Mouse (Mus musculus): ENCODE results near the gene Gm5751. TPM values are rescaled to one million over a fixed set of nuclear protein-coding genes. Genes with fewer than 3 reads are reported as not detected.
"Not testable (repeated sequence)": the region's sequence is repeated elsewhere in the genome, so short reads cannot be mapped to it uniquely, and the experiment has no call there.

The Gm5751 gene
- polyA plus RNA-seq (2016; fragmentation: Nextera tagmentation; extraction: Ambion mirVana): not detected in 2 replicates

DNA sequence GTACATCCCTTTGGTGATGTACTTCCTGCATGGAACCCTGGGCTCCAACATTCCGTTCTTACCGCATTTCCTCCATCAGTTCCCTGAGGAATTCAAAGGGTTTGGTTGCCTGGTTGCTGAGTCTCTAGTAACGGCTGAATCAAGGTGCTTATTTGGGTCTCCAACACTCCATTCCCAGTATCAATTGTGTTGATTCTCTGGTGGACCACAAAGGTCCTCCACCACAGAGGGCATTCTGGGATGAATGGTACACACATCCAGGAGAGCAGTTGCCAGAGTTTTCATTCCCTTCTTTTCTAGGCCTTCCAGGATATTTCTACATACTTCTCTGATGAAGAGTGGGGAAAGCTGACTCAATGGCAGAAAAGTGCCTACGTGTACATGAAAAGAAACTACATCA lies at the start of gene Gm5751:
Gm5751 (plus strand) TSS at position 301 of the 400 bp plus-strand sequence.
- 88% methylated on average over 4 of the region's 4 CpGs for WGBS
- not testable (repeated sequence) for DNase-seq (ENCODE audit: low spot score); H3K27ac ChIP-seq; H3K4me3 ChIP-seq; H3K36me3 ChIP-seq; H3K4me1 ChIP-seq (replicated peaks); H3K27me3 ChIP-seq (ENCODE audit: insufficient read depth, poor library complexity, severe bottlenecking)
- H3K9me3 ChIP-seq: peaks cover 10% of the 10 kb centered on the region; the same call in 1 of the 2 replicates

DNA sequence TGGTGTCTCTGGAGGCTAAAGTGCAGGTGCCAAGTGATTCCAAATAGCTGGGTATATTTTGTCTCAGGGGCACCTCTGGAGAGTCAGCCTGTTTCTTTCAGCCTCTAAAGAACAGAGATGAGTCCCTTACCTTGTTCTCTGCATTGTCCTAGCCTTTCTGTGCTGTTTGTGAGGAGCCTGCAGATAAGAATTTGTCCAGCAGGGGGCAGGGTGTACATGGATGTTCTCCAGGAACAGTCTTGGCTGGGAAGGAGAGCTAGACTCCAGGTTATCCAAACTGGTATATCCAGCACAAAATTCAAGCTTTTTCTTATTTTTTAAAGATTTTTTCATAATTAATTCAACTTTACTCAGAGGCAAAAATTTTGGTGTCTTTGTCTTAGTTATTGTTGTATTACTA lies 42.0 kb upstream of the Gm5751 start:
- peak; percentile 20 for DNase-seq (ENCODE audit: low spot score)
- Histone ChIP-seq H3K4me3 (no peak overlapping the region), H3K4me1 (replicated peaks) (no peaks in the 10 kb centered on the region), H3K9me3 (no peaks in the 10 kb centered on the region), H3K27me3 (ENCODE audit: insufficient read depth, poor library complexity, severe bottlenecking) (no peaks in the 10 kb centered on the region), H3K36me3 (no peaks in the 10 kb centered on the region), H3K27ac (no peak overlapping the region)

DNA sequence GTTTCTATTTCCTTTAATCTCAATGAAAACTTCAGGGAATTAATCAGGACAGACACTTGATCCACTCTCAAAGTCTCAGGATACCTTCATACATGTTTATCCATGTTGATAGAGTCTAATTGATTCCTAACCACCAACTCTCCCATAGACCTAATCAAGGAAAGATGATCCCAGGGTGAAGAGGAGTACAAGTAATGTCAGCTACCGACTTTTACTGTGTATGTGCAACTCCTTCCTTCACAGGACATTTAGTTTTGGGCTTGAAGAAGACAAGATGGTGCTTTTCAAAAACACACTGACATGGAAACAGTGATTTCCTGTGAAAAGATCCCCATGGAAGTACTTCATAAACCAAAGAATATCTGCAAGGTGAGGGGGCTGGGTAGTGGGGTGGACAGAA lies 30.4 kb upstream of the Gm5751 start, which contains the start of gene Gm6592:
Gm6592 (plus strand) TSS at position 301 of the 400 bp plus-strand sequence.
- WGBS: 77% methylated on average over 1 of the region's 1 CpGs
- DNase-seq (ENCODE audit: low spot score): no peak
- peaks cover 8% of the 10 kb centered on the region for H3K9me3 ChIP-seq
- no peaks in the 10 kb centered on the region for H3K36me3 ChIP-seq
- H3K4me1 ChIP-seq (replicated peaks): no peaks in the 10 kb centered on the region
- no peak within 1 kb of the TSS for H3K27ac ChIP-seq
- no peaks in the 10 kb centered on the region for H3K27me3 ChIP-seq (ENCODE audit: insufficient read depth, poor library complexity, severe bottlenecking)
- no peak within 1 kb of the TSS for H3K4me3 ChIP-seq

DNA sequence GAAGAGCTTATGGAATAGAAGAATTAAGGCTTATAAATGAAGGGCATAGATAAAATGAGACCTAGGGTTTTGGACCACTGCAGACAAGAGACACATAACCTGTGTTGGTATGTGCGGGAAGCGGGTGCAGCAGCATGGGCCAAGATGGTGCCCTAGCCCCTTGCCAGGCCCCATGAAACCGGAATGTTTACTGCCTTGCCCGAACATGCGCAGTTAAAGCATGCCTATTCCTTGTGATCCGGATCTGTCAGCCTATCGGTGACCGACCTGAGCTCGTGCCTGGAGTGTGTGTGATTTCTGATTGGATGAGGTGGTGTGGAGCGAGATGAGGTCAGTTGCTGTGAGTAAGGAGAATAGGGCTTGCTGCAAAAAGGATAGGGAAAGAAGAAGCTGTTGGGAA lies 21.6 kb upstream of the Gm5751 start:
- Histone ChIP-seq H3K4me3 (no peak overlapping the region), H3K27ac (no peak overlapping the region), H3K4me1 (replicated peaks) (no peaks in the 10 kb centered on the region), H3K36me3 (no peaks in the 10 kb centered on the region), H3K27me3 (ENCODE audit: insufficient read depth, poor library complexity, severe bottlenecking) (no peaks in the 10 kb centered on the region), H3K9me3 (peaks cover 3% of the 10 kb centered on the region; the same call in 1 of the 2 replicates)
- WGBS: 91% methylated on average over 10 of the region's 10 CpGs
- DNase-seq (ENCODE audit: low spot score): no peak

DNA sequence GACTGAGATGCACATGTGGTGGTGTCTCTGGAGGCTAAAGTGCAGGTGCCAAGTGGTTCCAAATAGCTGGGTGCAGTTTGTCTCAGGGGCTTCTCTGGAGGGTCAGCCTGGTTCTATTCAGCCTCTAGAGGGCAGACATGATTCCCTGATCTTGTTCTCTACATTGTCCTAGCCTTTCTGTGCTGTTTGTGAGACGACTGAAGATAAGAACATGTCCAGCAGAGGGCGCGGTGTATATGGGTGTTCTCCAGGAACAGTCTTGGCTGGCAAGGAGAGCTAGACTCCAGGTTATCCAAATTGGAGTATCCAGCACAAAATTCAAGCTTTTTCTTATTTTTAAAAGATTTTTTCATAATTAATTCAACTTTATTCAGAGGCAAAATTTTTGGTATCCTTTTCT lies 9.7 kb upstream of the Gm5751 start:
- DNase-seq (ENCODE audit: low spot score): peak; percentile 43
- not testable (repeated sequence) for H3K4me3 ChIP-seq; H3K4me1 ChIP-seq (replicated peaks); H3K27ac ChIP-seq; H3K9me3 ChIP-seq; H3K36me3 ChIP-seq; H3K27me3 ChIP-seq (ENCODE audit: insufficient read depth, poor library complexity, severe bottlenecking)
- WGBS: 8% methylated on average over 3 of the region's 3 CpGs

DNA sequence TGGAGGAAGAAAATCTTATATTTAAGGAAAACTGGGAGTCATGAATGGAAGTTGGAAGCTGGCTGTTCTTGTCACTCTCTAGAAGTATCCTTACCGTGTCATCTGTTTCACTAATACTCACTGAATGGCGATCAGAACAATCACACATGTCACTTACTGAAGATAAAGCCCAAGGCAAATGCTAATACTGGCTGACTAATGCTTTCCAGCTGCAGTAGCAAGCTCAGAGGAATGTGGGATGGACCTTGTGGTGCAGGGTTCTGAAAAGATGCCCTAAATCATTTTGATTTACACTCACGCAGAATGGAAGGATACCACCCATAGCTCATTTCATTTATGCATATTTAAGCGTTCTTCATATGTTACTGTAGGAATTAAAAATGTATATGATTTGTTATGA lies 10.3 kb downstream of the Gm5751 start:
- H3K27me3 ChIP-seq (ENCODE audit: insufficient read depth, poor library complexity, severe bottlenecking): no peaks in the 10 kb centered on the region
- H3K9me3 ChIP-seq: no peaks in the 10 kb centered on the region
- H3K4me3 ChIP-seq: no peak overlapping the region
- 74% methylated on average over 4 of the region's 4 CpGs for WGBS
- no peak for DNase-seq (ENCODE audit: low spot score)
- H3K27ac ChIP-seq: no peak overlapping the region
- no peaks in the 10 kb centered on the region for H3K36me3 ChIP-seq
- no peaks in the 10 kb centered on the region for H3K4me1 ChIP-seq (replicated peaks)

DNA sequence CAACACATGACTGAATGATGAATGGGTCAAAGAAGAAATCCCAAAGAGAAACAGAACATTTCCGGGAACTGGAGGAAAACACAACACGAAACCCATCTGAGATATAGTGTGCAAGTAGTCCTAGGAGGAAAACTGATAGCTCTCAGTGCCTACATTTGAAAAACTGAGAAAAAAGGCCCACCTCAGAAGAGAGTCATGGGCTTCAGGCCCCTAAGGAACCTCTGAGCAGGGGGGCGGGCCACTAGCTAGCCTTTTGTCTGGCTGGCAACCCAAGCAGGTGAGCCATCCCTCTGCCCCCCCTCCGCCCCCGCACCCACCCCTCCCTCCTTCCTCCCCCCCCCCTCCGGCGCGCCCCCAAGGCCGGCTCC lies 17.9 kb downstream of the Gm5751 start:
- peaks cover 13% of the 10 kb centered on the region for H3K9me3 ChIP-seq
- H3K36me3 ChIP-seq: no peaks in the 10 kb centered on the region
- H3K27ac ChIP-seq: peak overlapping the region; percentile 89
- H3K4me3 ChIP-seq: peak overlapping the region; percentile 59
- no peaks in the 10 kb centered on the region for H3K27me3 ChIP-seq (ENCODE audit: insufficient read depth, poor library complexity, severe bottlenecking)
- 31% methylated on average over 4 of the region's 9 CpGs for WGBS
- no peaks in the 10 kb centered on the region for H3K4me1 ChIP-seq (replicated peaks)
- DNase-seq (ENCODE audit: low spot score): no peak

DNA sequence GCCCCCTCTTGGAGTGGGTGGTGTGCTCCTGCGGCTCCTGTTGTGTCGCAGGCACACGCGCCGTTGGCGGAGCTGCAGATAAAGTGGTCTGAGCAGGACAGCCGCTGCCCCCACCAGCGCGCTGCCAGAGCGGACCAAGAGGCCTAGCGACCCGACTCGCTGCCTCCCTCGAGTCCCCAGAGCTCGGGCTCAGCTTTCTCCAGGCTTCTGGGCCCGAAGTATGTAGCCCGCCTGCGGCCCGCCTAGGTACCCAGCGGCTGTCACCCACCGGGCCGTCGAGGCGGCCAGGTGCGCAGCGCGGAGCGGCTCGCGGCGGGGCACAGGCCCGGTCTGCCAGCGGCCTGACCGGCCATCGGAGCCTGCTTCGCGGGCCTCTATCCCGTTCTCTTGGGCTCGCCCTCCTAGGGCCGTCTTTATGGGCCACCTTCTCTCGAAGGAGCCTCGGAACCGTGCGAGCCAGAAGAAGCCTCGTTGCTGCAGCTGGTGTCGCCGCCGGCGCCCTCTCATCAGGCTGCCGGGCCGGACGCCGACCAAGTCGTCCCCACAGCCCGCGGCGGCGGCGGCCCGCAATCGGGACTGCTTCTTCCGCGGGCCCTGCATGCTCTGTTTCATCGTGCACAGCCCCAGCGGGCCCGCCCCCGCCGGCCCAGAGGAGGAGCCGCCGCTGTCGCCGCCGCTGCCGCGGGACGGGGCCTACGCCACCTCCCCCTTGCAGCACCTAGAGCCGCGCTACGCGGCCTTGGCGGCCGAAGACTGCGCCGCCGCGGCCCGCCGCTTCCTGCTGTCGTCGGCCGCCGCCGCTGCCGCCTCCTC lies 18.5 kb downstream of the Gm5751 start, which contains the start of gene B630019K06Rik:
B630019K06Rik (plus strand) TSS at position 40 of the 813 bp plus-strand sequence.
- peaks cover 13% of the 10 kb centered on the region for H3K9me3 ChIP-seq
- WGBS: 12% methylated on average over 90 of the region's 95 CpGs

DNA sequence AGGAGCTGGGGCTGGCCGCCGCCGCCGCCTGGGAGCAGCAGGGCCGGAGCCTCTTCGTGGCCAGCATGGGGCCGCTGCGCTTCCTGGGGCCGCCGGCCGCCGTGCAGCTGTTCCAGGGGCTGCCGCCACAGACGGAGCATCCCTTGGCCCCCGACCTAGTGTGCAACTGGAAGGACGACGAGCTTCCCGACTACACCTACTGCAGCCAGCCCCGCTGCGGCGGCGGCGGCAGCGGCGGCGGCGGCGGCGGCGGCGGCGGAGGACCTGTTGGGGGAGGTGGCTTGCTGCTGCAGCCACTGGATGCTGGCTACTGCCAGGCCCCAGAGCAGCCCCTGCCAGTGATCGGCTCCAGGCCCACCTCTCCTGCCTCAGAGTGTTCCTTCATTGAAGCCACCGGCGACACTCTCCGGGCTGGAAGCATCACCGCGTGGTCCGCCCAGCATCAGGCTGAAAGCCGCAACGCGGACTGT lies 19.2 kb downstream of the Gm5751 start:
- Histone ChIP-seq H3K27ac (peak overlapping the region; percentile 89), H3K4me1 (replicated peaks) (no peaks in the 10 kb centered on the region), H3K4me3 (peak overlapping the region; percentile 59), H3K9me3 (peaks cover 13% of the 10 kb centered on the region), H3K36me3 (no peaks in the 10 kb centered on the region), H3K27me3 (ENCODE audit: insufficient read depth, poor library complexity, severe bottlenecking) (no peaks in the 10 kb centered on the region)
- peak; percentile 60 for DNase-seq (ENCODE audit: low spot score)
- WGBS: 16% methylated on average over 35 of the region's 42 CpGs

More for the DNA sequence above, 18.5 kb downstream of the Gm5751 start, which contains the start of gene B630019K06Rik:
- DNase-seq (ENCODE audit: low spot score): peak; percentile 51
- Histone ChIP-seq H3K36me3 (no peaks in the 10 kb centered on the region), H3K27me3 (ENCODE audit: insufficient read depth, poor library complexity, severe bottlenecking) (no peaks in the 10 kb centered on the region), H3K4me3 (peak within 1 kb of the TSS; percentile 59), H3K27ac (peak within 1 kb of the TSS; percentile 89), H3K4me1 (replicated peaks) (no peaks in the 10 kb centered on the region)

DNA sequence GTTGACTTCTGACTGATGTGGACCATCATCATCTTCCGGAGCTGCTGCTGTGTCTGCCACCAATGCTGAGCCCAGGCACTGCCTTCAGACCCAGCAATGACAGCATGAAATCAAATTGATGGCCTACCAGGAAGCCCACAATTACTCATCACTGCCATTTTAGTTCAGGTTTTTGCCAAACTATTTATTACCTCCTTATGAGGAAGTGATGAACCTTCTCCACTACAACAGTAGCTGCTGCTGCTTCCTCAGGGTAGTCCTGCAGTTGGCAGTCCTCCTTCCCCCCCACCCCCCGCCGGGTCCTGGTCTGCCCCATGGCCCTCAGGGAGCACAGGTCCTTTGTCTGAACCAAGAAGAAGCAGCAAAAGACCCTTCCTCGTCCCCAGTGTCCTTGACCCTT lies 26.8 kb downstream of the Gm5751 start:
- Histone ChIP-seq H3K4me1 (replicated peaks) (0 out of 2 replicates have a peak, but pooled peaks cover 2% of the 10 kb centered on the region), H3K27ac (no peak overlapping the region), H3K36me3 (no peaks in the 10 kb centered on the region), H3K27me3 (ENCODE audit: insufficient read depth, poor library complexity, severe bottlenecking) (no peaks in the 10 kb centered on the region), H3K4me3 (no peak overlapping the region), H3K9me3 (no peaks in the 10 kb centered on the region)
- 63% methylated on average over 4 of the region's 4 CpGs for WGBS
- no peak for DNase-seq (ENCODE audit: low spot score)

DNA sequence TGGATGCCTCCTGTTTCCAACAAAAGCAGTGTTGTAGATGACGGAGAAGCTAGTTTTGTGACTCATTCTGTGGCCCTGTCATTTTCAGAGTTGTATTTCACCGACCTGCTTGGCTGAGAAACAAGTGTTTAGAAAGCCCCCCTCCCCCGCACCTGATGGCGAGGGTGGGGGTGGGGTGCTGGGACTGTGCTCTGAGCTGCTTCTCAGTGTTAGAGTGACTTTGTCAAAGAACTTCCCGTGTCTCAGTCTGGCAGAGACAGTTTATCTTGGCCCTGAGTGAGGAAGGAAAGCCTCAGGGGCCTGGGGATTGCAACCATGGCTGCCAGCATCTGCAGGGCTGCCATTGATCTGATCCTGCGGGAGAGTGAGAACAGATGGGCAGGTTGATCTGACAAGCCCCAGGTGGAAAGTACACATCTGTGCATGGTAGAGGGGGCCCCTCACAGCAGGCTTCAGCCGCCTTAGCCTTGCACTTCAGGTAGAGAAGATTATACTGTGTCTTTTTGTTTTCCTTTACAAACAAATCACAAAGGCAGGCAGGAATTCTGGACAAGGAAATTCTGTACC lies 27.9 kb downstream of the Gm5751 start:
- Histone ChIP-seq H3K4me1 (replicated peaks) (0 out of 2 replicates have a peak, but pooled peaks cover 2% of the 10 kb centered on the region), H3K27ac (no peak overlapping the region), H3K27me3 (ENCODE audit: insufficient read depth, poor library complexity, severe bottlenecking) (no peaks in the 10 kb centered on the region), H3K4me3 (no peak overlapping the region), H3K36me3 (no peaks in the 10 kb centered on the region), H3K9me3 (no peaks in the 10 kb centered on the region)
- DNase-seq (ENCODE audit: low spot score): no peak
- WGBS: 36% methylated on average over 7 of the region's 7 CpGs

DNA sequence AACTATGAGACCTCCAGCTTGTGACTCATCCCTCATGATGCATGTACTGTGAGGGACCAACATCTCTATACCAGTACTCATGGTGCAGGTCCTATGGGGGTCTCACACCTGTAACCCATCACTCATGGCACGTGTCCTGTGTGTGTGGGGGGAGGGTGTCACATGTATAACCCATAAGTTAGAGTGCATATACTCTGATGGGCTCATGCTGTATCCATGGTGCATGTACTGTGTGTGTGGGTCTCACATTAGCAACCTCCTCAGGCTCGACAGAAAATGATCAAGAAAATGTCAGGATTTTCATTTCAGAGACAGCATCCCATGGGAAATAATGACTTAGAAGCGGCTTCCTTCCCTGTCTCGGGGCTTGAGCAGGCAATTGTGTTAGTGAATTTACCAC lies 47.0 kb downstream of the Gm5751 start:
- no peak for DNase-seq (ENCODE audit: low spot score)
- H3K27ac ChIP-seq: no peak overlapping the region
- H3K36me3 ChIP-seq: no peaks in the 10 kb centered on the region
- H3K4me1 ChIP-seq (replicated peaks): no peaks in the 10 kb centered on the region
- H3K4me3 ChIP-seq: no peak overlapping the region
- H3K9me3 ChIP-seq: peaks cover 7% of the 10 kb centered on the region; the same call in 1 of the 2 replicates
- WGBS: 88% methylated on average over 4 of the region's 4 CpGs
- H3K27me3 ChIP-seq (ENCODE audit: insufficient read depth, poor library complexity, severe bottlenecking): no peaks in the 10 kb centered on the region
